Mouse (Mus musculus) hindbrain, embryonic 14.5 days (tissue): ENCODE data around the gene Nfkbie. TPM values are rescaled to one million over a fixed set of nuclear protein-coding genes. Genes with fewer than 3 reads are reported as not detected.

ENCODE experiments used
- ATAC-seq: fragments of 200-750 bp; cut with Nextera tagmentation; 2 replicates; pipeline ENCODE4 v1.8.0; 2017; ENCODE audit warnings: moderate number of reproducible peaks, mild to moderate bottlenecking, moderate TSS enrichment, moderate library complexity; ENCODE audit not compliant: low FRiP score
- DNase-seq: peaks from one replicate; pipeline ENCODE4 v3.0.0-alpha.2; 2015; ENCODE audit warnings: low spot score
- H3K27ac ChIP-seq: fragments of 300-500 bp; sonication (generic); 2 replicates; pipeline ENCODE4 v1.5.1; 2014; ENCODE audit warnings: mild to moderate bottlenecking, moderate library complexity
- H3K27me3 ChIP-seq: fragments of 300-500 bp; sonication (generic); 2 replicates; pipeline ENCODE4 v1.6.1; 2014; ENCODE audit warnings: mild to moderate bottlenecking, low read length, mixed read lengths; ENCODE audit not compliant: control insufficient read depth, insufficient read depth
- H3K36me3 ChIP-seq: fragments of 300-500 bp; sonication (generic); replicated peaks from 2 replicates; pipeline ENCODE4 v1.6.1; 2014; ENCODE audit not compliant: control insufficient read depth, insufficient read depth
- H3K4me1 ChIP-seq: fragments of 300-500 bp; sonication (generic); replicated peaks from 2 replicates; pipeline ENCODE4 v1.6.1; 2014; ENCODE audit warnings: antibody characterized with exemption, low read length, mixed read lengths; ENCODE audit not compliant: control insufficient read depth, insufficient read depth
- H3K4me2 ChIP-seq: fragments of 300-500 bp; sonication (generic); replicated peaks from 2 replicates; pipeline ENCODE4 v1.6.1; 2014; ENCODE audit warnings: mild to moderate bottlenecking, moderate library complexity
- H3K4me3 ChIP-seq: fragments of 300-500 bp; sonication (generic); replicated peaks from 2 replicates; pipeline ENCODE4 v1.5.1; 2014; ENCODE audit warnings: mild to moderate bottlenecking, low read length
- H3K9ac ChIP-seq: fragments of 300-500 bp; sonication (generic); 2 replicates; pipeline ENCODE4 v1.6.1; 2014
- H3K9me3 ChIP-seq: fragments of 300-500 bp; sonication (generic); 2 replicates; pipeline ENCODE4 v1.6.1; 2016; ENCODE audit warnings: low read length; ENCODE audit not compliant: control insufficient read depth
- WGBS: fragments of 180-500 bp; shearing (Covaris S2); extraction: QIAGEN DNeasy Blood & Tissue Kit; methylation state at CpG from one replicate; pipeline ENCODE4 v1.1.7; 2014; 5-methylcytosine and 5-hydroxymethylcytosine counted together
- polyA plus RNA-seq: library from polyadenylated mRNA; unstranded; fragments of >200 nt; fragmentation: Nextera tagmentation; extraction: Ambion mirVana; gene quantifications from 2 replicates; pipeline ENCODE4 v1.2.1, GENCODE M21; 2014

Nfkbie gene
- polyA plus RNA-seq, 1 experiment from 2014 or later = 4.3 TPM

DNA sequence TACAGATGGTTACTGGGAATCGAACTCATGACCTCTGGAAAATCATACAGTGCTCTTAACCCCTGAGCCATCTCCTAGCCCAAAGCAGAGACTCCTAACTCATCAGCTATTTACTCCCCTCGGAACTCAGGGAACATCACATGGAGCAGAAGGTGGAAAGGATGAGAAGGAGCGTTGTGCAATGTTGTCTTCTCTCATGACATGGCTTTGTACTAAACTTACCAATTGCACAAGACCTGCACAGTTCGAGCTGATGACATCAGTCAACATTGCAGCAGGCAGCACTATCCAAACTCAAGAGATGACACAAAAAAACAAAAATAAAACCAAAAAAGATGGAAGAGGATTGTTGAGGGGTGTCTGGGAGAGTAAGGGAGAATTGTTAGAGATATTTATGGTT lies 52.9 kb downstream of the Nfkbie start:
- Histone ChIP-seq H3K4me3 (no peak overlapping the region), H3K4me2 (no peak overlapping the region), H3K27me3 (no peaks in the 10 kb centered on the region), H3K9ac (no peak overlapping the region), H3K9me3 (no peaks in the 10 kb centered on the region), H3K36me3 (no peaks in the 10 kb centered on the region), H3K27ac (no peak overlapping the region), H3K4me1 (no peaks in the 10 kb centered on the region)
- WGBS = 93% methylated on average over 4 of the region's 4 CpGs
- DNase-seq (no peak), ATAC-seq (no peak)

GRCm38 (mm10) chr17:45610144-45610866 lies 54.8 kb downstream of the Nfkbie start:
- Histone ChIP-seq H3K4me1 (no peaks in the 10 kb centered on the region), H3K27me3 (no peaks in the 10 kb centered on the region), H3K27ac (no peak overlapping the region), H3K9me3 (no peaks in the 10 kb centered on the region), H3K4me2 (no peak overlapping the region), H3K9ac (no peak overlapping the region), H3K4me3 (no peak overlapping the region), H3K36me3 (no peaks in the 10 kb centered on the region)
- ATAC-seq (no peak), DNase-seq (no peak)
- WGBS = 29% methylated on average over 5 of the region's 5 CpGs

- Histone ChIP-seq H3K9ac (no peak overlapping the region), H3K4me2 (no peak overlapping the region), H3K4me3 (no peak overlapping the region), H3K27ac (no peak overlapping the region), H3K9me3 (no peaks in the 10 kb centered on the region), H3K27me3 (no peaks in the 10 kb centered on the region), H3K4me1 (no peaks in the 10 kb centered on the region), H3K36me3 (no peaks in the 10 kb centered on the region)
- no peak for ATAC-seq
- 83% methylated on average over 8 of the region's 8 CpGs for whole genome bisulfite sequencing
- DNase-seq = no peak
Observed at GRCm38 (mm10) chr17:45612008-45612407, 56.5 kb downstream of the Nfkbie start.

Other genes starting within 250 kb of the Nfkbie start
- 64.7 and 67.0 TPM in 2 replicates for gene Cdc5l, start 122.0 kb upstream of the Nfkbie start, polyA plus RNA-seq
- 1.5 and 2.2 TPM in 2 replicates for gene Spats1, start 80.3 kb upstream of the Nfkbie start, polyA plus RNA-seq
- gene Aars2, start 48.9 kb upstream of the Nfkbie start, polyA plus RNA-seq = 15.2 and 15.8 TPM in 2 replicates
- gene Tcte1, start 32.3 kb upstream of the Nfkbie start, polyA plus RNA-seq = 3.8 TPM in 2 replicates
- gene Tmem151b, start 6.0 kb upstream of the Nfkbie start, polyA plus RNA-seq = 15.7 and 16.8 TPM in 2 replicates
- 83.1 and 84.2 TPM in 2 replicates for gene Slc35b2, start 8.2 kb downstream of the Nfkbie start, polyA plus RNA-seq
- 1,324 and 1,355 TPM in 2 replicates for gene Hsp90ab1, start 17.6 kb downstream of the Nfkbie start, polyA plus RNA-seq
- gene Slc29a1, start 43.9 kb downstream of the Nfkbie start, polyA plus RNA-seq = 41.5 and 42.7 TPM in 2 replicates
- not detected in 2 replicates for gene Mymx, start 46.4 kb downstream of the Nfkbie start, polyA plus RNA-seq
- 2.3 TPM in 1 of 2 replicates, not detected in the other for gene Capn11, start 103.6 kb downstream of the Nfkbie start, polyA plus RNA-seq
- gene Mrpl14, start 130.6 kb downstream of the Nfkbie start, polyA plus RNA-seq = 116 and 132 TPM in 2 replicates
- gene Tmem63b, start 131.2 kb downstream of the Nfkbie start, polyA plus RNA-seq = 114 and 116 TPM in 2 replicates
- gene 1600014C23Rik, start 178.1 kb downstream of the Nfkbie start, polyA plus RNA-seq = not detected in 2 replicates